ENCODE assay signal across 19 mouse cellular contexts in genomic region chr5:144944932-144945331, GRCm38 (mm10). TPM values are rescaled to one million over a fixed set of nuclear protein-coding genes. Genes with fewer than 3 reads are reported as not detected.
DNase-seq lines count a peak whose midpoint lies in the region; ATAC-seq and TF ChIP-seq lines count a peak whose summit lies in the region.
"Had no signal": no experiment of that assay in that cellular context is flagged by ENCODE, and none has a peak within 500 bp of the region (broad histone marks: within the 10 kb centered on the region; RNA-seq: fewer than 3 reads in every experiment).

No protein-coding gene starts in this region.

- TF ChIP-seq CTCF in left cerebral cortex, adult 2 months (IDR thresholded peaks at IDR 0.05), result no peak

- no peak overlapping the region for H3K27ac ChIP-seq in liver, embryonic 16.5 days (ENCODE audit: low read length)
- H3K27ac ChIP-seq in liver, embryonic 12.5 days, result no peak overlapping the region
- no peak overlapping the region for H3K27ac ChIP-seq in left cerebral cortex, adult 2 months
- no peak overlapping the region for H3K27ac ChIP-seq in forebrain, embryonic 16.5 days (ENCODE audit: low read length)
- H3K27ac ChIP-seq: embryonic facial prominence, embryonic 13.5 days; forebrain, embryonic 12.5 days; macrophage; neural tube, embryonic 12.5 days; stomach, embryonic 15.5 days had no signal

- DNase-seq in fat pad, adult 2 months (ENCODE audit: extremely low read depth, low read depth, low spot score), result peak; percentile 68
- no peak for DNase-seq in frontal cortex, postnatal 10 days (ENCODE audit: low spot score in 2 of 2)
- DNase-seq in left cerebral cortex, adult 2 months (ENCODE audit: extremely low spot score in 1 of 2, low spot score in 2 of 2), result no peak
- DNase-seq: heart, postnatal 4 days; kidney, postnatal 10 days; layer of hippocampus, adult 9-11 months; thymus, postnatal 14 days had no signal

- H3K9ac ChIP-seq in liver, embryonic 16.5 days (ENCODE audit: low read depth, low read length), result no peak overlapping the region
- no peak overlapping the region for H3K9ac ChIP-seq in liver, embryonic 12.5 days
- H3K9ac ChIP-seq in forebrain, embryonic 16.5 days (replicated peaks; ENCODE audit: low read depth, low read length), result no peak overlapping the region
- H3K9ac ChIP-seq: embryonic facial prominence, embryonic 13.5 days; forebrain, embryonic 12.5 days; neural tube, embryonic 12.5 days; stomach, embryonic 15.5 days had no signal

- no peak overlapping the region for H3K4me3 ChIP-seq in liver, embryonic 16.5 days (ENCODE audit: low read depth, low read length)
- H3K4me3 ChIP-seq in liver, embryonic 12.5 days, result no peak overlapping the region
- no peak overlapping the region for H3K4me3 ChIP-seq in left cerebral cortex, adult 2 months
- no peak overlapping the region for H3K4me3 ChIP-seq in forebrain, embryonic 16.5 days (replicated peaks; ENCODE audit: low read length)
- H3K4me3 ChIP-seq: embryonic facial prominence, embryonic 13.5 days; forebrain, embryonic 12.5 days; neural tube, embryonic 12.5 days; stomach, embryonic 15.5 days had no signal

- ATAC-seq in liver, embryonic 16.5 days (ENCODE audit: low read depth), result 0 out of 2 replicates have a peak, but pooled peaks have one; percentile 19
- no peak for ATAC-seq in liver, embryonic 12.5 days
- ATAC-seq in granulocyte monocyte progenitor cell, adult 5-6 weeks (replicated peaks; ENCODE audit: poor library complexity, severe bottlenecking), result peak; percentile 54; the same call in 1 of the 2 replicates
- peak; percentile 68 for ATAC-seq in megakaryocyte progenitor cell, adult 5-6 weeks (replicated peaks; ENCODE audit: poor library complexity)
- ATAC-seq in forebrain, embryonic 16.5 days, result no peak
- ATAC-seq: activated CD4-positive, CD25-positive, alpha-beta regulatory T cell, adult 4 months; midbrain, embryonic 16.5 days had no signal

- peaks cover 2% of the 10 kb centered on the region for H3K4me1 ChIP-seq in liver, embryonic 16.5 days (ENCODE audit: control insufficient read depth, low read depth, low read length)
- no peaks in the 10 kb centered on the region for H3K4me1 ChIP-seq in liver, embryonic 12.5 days
- H3K4me1 ChIP-seq in forebrain, embryonic 16.5 days (replicated peaks; ENCODE audit: control insufficient read depth, insufficient read depth, low read length), result peaks cover 19% of the 10 kb centered on the region

- intact Hi-C loops in left cerebral cortex, adult 2 months (cut with DNase I), result no loop called here

- no peak overlapping the region for H3K4me2 ChIP-seq in liver, embryonic 16.5 days (ENCODE audit: low read depth, low read length)
- no peak overlapping the region for H3K4me2 ChIP-seq in liver, embryonic 12.5 days
- H3K4me2 ChIP-seq in forebrain, embryonic 16.5 days (ENCODE audit: low read length), result no peak overlapping the region
- H3K4me2 ChIP-seq: embryonic facial prominence, embryonic 13.5 days; forebrain, embryonic 12.5 days; neural tube, embryonic 12.5 days; stomach, embryonic 15.5 days had no signal

- H3K9me3 ChIP-seq in liver, embryonic 16.5 days (replicated peaks; ENCODE audit: control insufficient read depth, low read length), result no peaks in the 10 kb centered on the region
- no peaks in the 10 kb centered on the region for H3K9me3 ChIP-seq in liver, embryonic 12.5 days (replicated peaks)
- no peaks in the 10 kb centered on the region for H3K9me3 ChIP-seq in forebrain, embryonic 16.5 days (ENCODE audit: control insufficient read depth, low read length)
- H3K9me3 ChIP-seq: embryonic facial prominence, embryonic 13.5 days; forebrain, embryonic 12.5 days; neural tube, embryonic 12.5 days; stomach, embryonic 15.5 days had no signal

- 68% methylated on average over 7 of the region's 7 CpGs for WGBS in liver, embryonic 16.5 days (ENCODE audit: insufficient replicate concordance)
- whole genome bisulfite sequencing in liver, embryonic 12.5 days (ENCODE audit: insufficient replicate concordance), result 69% methylated on average over 7 of the region's 7 CpGs
- WGBS in forebrain, embryonic 16.5 days, result 89% methylated on average over 7 of the region's 7 CpGs

- no peaks in the 10 kb centered on the region for H3K27me3 ChIP-seq in liver, embryonic 16.5 days (ENCODE audit: control insufficient read depth, insufficient read depth, low read depth, low read length)
- H3K27me3 ChIP-seq in liver, embryonic 12.5 days (replicated peaks), result no peaks in the 10 kb centered on the region
- no peaks in the 10 kb centered on the region for H3K27me3 ChIP-seq in forebrain, embryonic 16.5 days (replicated peaks; ENCODE audit: control insufficient read depth, insufficient read depth, low read length)
- H3K27me3 ChIP-seq: embryonic facial prominence, embryonic 13.5 days; forebrain, embryonic 12.5 days; neural tube, embryonic 12.5 days; stomach, embryonic 15.5 days had no signal

- no peaks in the 10 kb centered on the region for H3K36me3 ChIP-seq in liver, embryonic 16.5 days (ENCODE audit: control insufficient read depth, insufficient read depth)
- no peaks in the 10 kb centered on the region for H3K36me3 ChIP-seq in liver, embryonic 12.5 days
- H3K36me3 ChIP-seq in forebrain, embryonic 16.5 days (ENCODE audit: control insufficient read depth, insufficient read depth), result no peaks in the 10 kb centered on the region
- H3K36me3 ChIP-seq: embryonic facial prominence, embryonic 13.5 days; forebrain, embryonic 12.5 days; neural tube, embryonic 12.5 days; stomach, embryonic 15.5 days had no signal

RNA-seq across cellular contexts. Expression of gene Smurf1, which starts 20.7 kb away (rescaled TPM):
- 1.1 and 1.4 TPM in 2 replicates for polyA plus RNA-seq in liver, embryonic 16.5 days (2015; fragmentation: Nextera tagmentation; extraction: Ambion mirVana)
- polyA plus RNA-seq in liver, embryonic 12.5 days (2016; fragmentation: Nextera tagmentation; extraction: Ambion mirVana), result 4.2 and 4.7 TPM in 2 replicates
- 2.0 and 5.9 TPM in 2 replicates for total RNA-seq in granulocyte monocyte progenitor cell, adult 5-6 weeks (2014; fragmentation: Nextera tagmentation)
- 3.4 and 4.6 TPM in 2 replicates for total RNA-seq in granulocyte monocyte progenitor cell, adult 5-6 weeks (2017)
- total RNA-seq in megakaryocyte progenitor cell, adult 5-6 weeks (2015), result 2.7 and 3.5 TPM in 2 replicates
- total RNA-seq in megakaryocyte progenitor cell, adult 5-6 weeks (2017), result 2.8 and 4.1 TPM in 2 replicates
- total RNA-seq in left cerebral cortex, adult 2 months (2021), result 10 to 100 TPM; 35.2 to 40.7 TPM
- 25.4 and 28.2 TPM in 2 replicates for polyA plus RNA-seq in forebrain, embryonic 16.5 days (2015; fragmentation: Nextera tagmentation; extraction: Ambion mirVana)

Comparison
In these comparisons a context has a peak if more than half of its experiments do, and no peak if none do; other contexts are left out.
1. ATAC-seq: peak in liver, embryonic 16.5 days (single experiment), granulocyte monocyte progenitor cell, adult 5-6 weeks (single experiment) and megakaryocyte progenitor cell, adult 5-6 weeks (single experiment); none in liver, embryonic 12.5 days (single experiment) and forebrain, embryonic 16.5 days (single experiment).
2. RNA of gene Smurf1, which starts 20.7 kb away (total RNA-seq): 35.2 to 40.7 TPM in left cerebral cortex, adult 2 months; 2.0 to 5.9 TPM in granulocyte monocyte progenitor cell, adult 5-6 weeks and 2.7 to 4.1 TPM in megakaryocyte progenitor cell, adult 5-6 weeks; every median in the first group is over 4 times any median in the second.